Mouse (Mus musculus): ENCODE data around the gene Tbck. TPM values are rescaled to one million over a fixed set of nuclear protein-coding genes. Genes with fewer than 3 reads are reported as not detected.

The Tbck gene
- total RNA-seq, 2 experiments from 2014 or later = 33.7 to 35.2 TPM

- no peak for DNase-seq (ENCODE audit: extremely low spot score in 1 of 2, low spot score in 1 of 2)
Measured at GRCm38 (mm10) chr3:132752772-132753171, 68.8 kb downstream of the Tbck start.

- DNase-seq (ENCODE audit: extremely low spot score in 1 of 2, low spot score in 1 of 2) = no peak
Measured at GRCm38 (mm10) chr3:132756274-132756673, 72.3 kb downstream of the Tbck start.

- no peak for DNase-seq (ENCODE audit: extremely low spot score in 1 of 2, low spot score in 1 of 2)
Measured at GRCm38 (mm10) chr3:132766033-132766726, 82.2 kb downstream of the Tbck start.

- DNase-seq (ENCODE audit: extremely low spot score in 1 of 2, low spot score in 1 of 2) = no peak
Measured at GRCm38 (mm10) chr3:132772054-132772453, 88.1 kb downstream of the Tbck start.

GRCm38 (mm10) chr3:132776686-132777085, 92.7 kb downstream of the Tbck start:
- DNase-seq (ENCODE audit: extremely low spot score in 1 of 2, low spot score in 1 of 2) = no peak

- DNase-seq (ENCODE audit: extremely low spot score in 1 of 2, low spot score in 1 of 2) = no peak
Measured at GRCm38 (mm10) chr3:132781103-132781502, 97.2 kb downstream of the Tbck start.

GRCm38 (mm10) chr3:132783087-132783486, 99.1 kb downstream of the Tbck start:
- DNase-seq (ENCODE audit: extremely low spot score in 1 of 2, low spot score in 1 of 2) = no peak

GRCm38 (mm10) chr3:132784732-132785131, 100.8 kb downstream of the Tbck start:
- no peak for DNase-seq (ENCODE audit: extremely low spot score in 1 of 2, low spot score in 1 of 2)

GRCm38 (mm10) chr3:132786690-132787089, 102.7 kb downstream of the Tbck start:
- DNase-seq (ENCODE audit: extremely low spot score in 1 of 2, low spot score in 1 of 2) = no peak

- no peak for DNase-seq (ENCODE audit: extremely low spot score in 1 of 2, low spot score in 1 of 2)
Measured at GRCm38 (mm10) chr3:132787775-132788174, 103.8 kb downstream of the Tbck start.

GRCm38 (mm10) chr3:132791140-132791539, 107.2 kb downstream of the Tbck start:
- DNase-seq (ENCODE audit: extremely low spot score in 1 of 2, low spot score in 1 of 2) = no peak

- DNase-seq (ENCODE audit: extremely low spot score in 1 of 2, low spot score in 1 of 2) = no peak
Measured at GRCm38 (mm10) chr3:132800196-132800595, 116.3 kb downstream of the Tbck start.

- no peak for DNase-seq (ENCODE audit: extremely low spot score in 1 of 2, low spot score in 1 of 2)
Measured at GRCm38 (mm10) chr3:132801910-132802309, 118.0 kb downstream of the Tbck start.

- no peak for DNase-seq (ENCODE audit: extremely low spot score in 1 of 2, low spot score in 1 of 2)
Measured at GRCm38 (mm10) chr3:132807888-132808579, 124.1 kb downstream of the Tbck start.

GRCm38 (mm10) chr3:132808951-132809350, 125.0 kb downstream of the Tbck start:
- no peak for DNase-seq (ENCODE audit: extremely low spot score in 1 of 2, low spot score in 1 of 2)

- no peak for DNase-seq (ENCODE audit: extremely low spot score in 1 of 2, low spot score in 1 of 2)
Measured at GRCm38 (mm10) chr3:132811791-132812190, 127.8 kb downstream of the Tbck start.

GRCm38 (mm10) chr3:132812356-132812755, 128.4 kb downstream of the Tbck start:
- no peak for DNase-seq (ENCODE audit: extremely low spot score in 1 of 2, low spot score in 1 of 2)

- DNase-seq (ENCODE audit: extremely low spot score in 1 of 2, low spot score in 1 of 2) = no peak
Measured at GRCm38 (mm10) chr3:132813147-132813546, 129.2 kb downstream of the Tbck start.

- no peak for DNase-seq (ENCODE audit: extremely low spot score in 1 of 2, low spot score in 1 of 2)
Measured at GRCm38 (mm10) chr3:132813706-132814497, 130.0 kb downstream of the Tbck start.

GRCm38 (mm10) chr3:132814791-132815496, 131.0 kb downstream of the Tbck start:
- DNase-seq (ENCODE audit: extremely low spot score in 1 of 2, low spot score in 1 of 2) = no peak

Measured in layer of hippocampus, postnatal 25 days (tissue).